Mouse (Mus musculus): ENCODE results near the gene Ccni. TPM values are rescaled to one million over a fixed set of nuclear protein-coding genes. Genes with fewer than 3 reads are reported as not detected.

Ccni gene
- polyA plus RNA-seq (2016; fragmentation: Nextera tagmentation; extraction: Ambion mirVana) = 189 and 191 TPM in 2 replicates

- H3K4me2 ChIP-seq = peak within 1 kb of the TSS; percentile 68
- ATAC-seq (ENCODE audit: low FRiP score) = peak; percentile 96
- peaks cover 4% of the 10 kb centered on the region for H3K36me3 ChIP-seq (replicated peaks)
- H3K9me3 ChIP-seq = no peaks in the 10 kb centered on the region
- peak within 1 kb of the TSS; percentile 97 for H3K9ac ChIP-seq
- peaks cover 17% of the 10 kb centered on the region for H3K4me1 ChIP-seq
- no peaks in the 10 kb centered on the region for H3K27me3 ChIP-seq
- H3K4me3 ChIP-seq (replicated peaks) = peak within 1 kb of the TSS; percentile 91
- peak within 1 kb of the TSS; percentile 97 for H3K27ac ChIP-seq
- under 1% methylated on average over 74 of the region's 79 CpGs for WGBS
These were observed at the start of gene Ccni, which contains the start of gene 2010109A12Rik for GRCm38 (mm10) chr5:93206109-93207005. TSS of gene Ccni (minus strand) at chr5:93206495. TSS of gene 2010109A12Rik (plus strand) at chr5:93206518.

GRCm38 (mm10) chr5:93255759-93256265 lies 49.5 kb upstream of the Ccni start:
- H3K27ac ChIP-seq = no peak overlapping the region
- H3K27me3 ChIP-seq = no peaks in the 10 kb centered on the region
- no peaks in the 10 kb centered on the region for H3K4me1 ChIP-seq
- no peaks in the 10 kb centered on the region for H3K9me3 ChIP-seq
- H3K9ac ChIP-seq = no peak overlapping the region
- no peak overlapping the region for H3K4me3 ChIP-seq (replicated peaks)
- no peaks in the 10 kb centered on the region for H3K36me3 ChIP-seq (replicated peaks)
- ATAC-seq (ENCODE audit: low FRiP score) = no peak
- 93% methylated on average over 5 of the region's 5 CpGs for WGBS
- H3K4me2 ChIP-seq = no peak overlapping the region

- whole genome bisulfite sequencing = 89% methylated on average over 12 of the region's 12 CpGs
These were observed 44.9 kb upstream of the Ccni start for GRCm38 (mm10) chr5:93251001-93251760.

GRCm38 (mm10) chr5:93249940-93250578 lies 43.8 kb upstream of the Ccni start:
- Histone ChIP-seq H3K4me3 (replicated peaks) (no peak overlapping the region), H3K4me1 (no peaks in the 10 kb centered on the region), H3K4me2 (no peak overlapping the region), H3K36me3 (replicated peaks) (no peaks in the 10 kb centered on the region), H3K9ac (no peak overlapping the region), H3K27ac (no peak overlapping the region), H3K27me3 (no peaks in the 10 kb centered on the region), H3K9me3 (no peaks in the 10 kb centered on the region)
- 86% methylated on average over 6 of the region's 6 CpGs for WGBS
- ATAC-seq (ENCODE audit: low FRiP score) = no peak

More at GRCm38 (mm10) chr5:93251001-93251760, 44.9 kb upstream of the Ccni start:
- ATAC-seq (ENCODE audit: low FRiP score) = no peak
- H3K27me3 ChIP-seq = no peaks in the 10 kb centered on the region
- no peak overlapping the region for H3K4me2 ChIP-seq
- H3K27ac ChIP-seq = no peak overlapping the region
- H3K4me3 ChIP-seq (replicated peaks) = no peak overlapping the region
- H3K9me3 ChIP-seq = no peaks in the 10 kb centered on the region
- no peak overlapping the region for H3K9ac ChIP-seq
- no peaks in the 10 kb centered on the region for H3K36me3 ChIP-seq (replicated peaks)
- no peaks in the 10 kb centered on the region for H3K4me1 ChIP-seq

- 82% methylated on average over 2 of the region's 2 CpGs for WGBS
- Histone ChIP-seq H3K36me3 (replicated peaks) (no peaks in the 10 kb centered on the region), H3K4me2 (no peak overlapping the region), H3K9me3 (no peaks in the 10 kb centered on the region), H3K9ac (no peak overlapping the region), H3K27me3 (no peaks in the 10 kb centered on the region), H3K4me3 (replicated peaks) (no peak overlapping the region), H3K27ac (no peak overlapping the region), H3K4me1 (no peaks in the 10 kb centered on the region)
- ATAC-seq (ENCODE audit: low FRiP score) = no peak
These were observed 39.0 kb upstream of the Ccni start for GRCm38 (mm10) chr5:93245280-93245679.

GRCm38 (mm10) chr5:93239590-93240544 lies 33.6 kb upstream of the Ccni start:
- no peak overlapping the region for H3K27ac ChIP-seq
- no peak overlapping the region for H3K4me3 ChIP-seq (replicated peaks)
- H3K27me3 ChIP-seq = no peaks in the 10 kb centered on the region
- H3K9me3 ChIP-seq = no peaks in the 10 kb centered on the region
- no peak for ATAC-seq (ENCODE audit: low FRiP score)
- H3K4me2 ChIP-seq = no peak overlapping the region
- H3K4me1 ChIP-seq = no peaks in the 10 kb centered on the region
- no peaks in the 10 kb centered on the region for H3K36me3 ChIP-seq (replicated peaks)
- no peak overlapping the region for H3K9ac ChIP-seq
- WGBS = 87% methylated on average over 8 of the region's 8 CpGs

- Histone ChIP-seq H3K27ac (no peak overlapping the region), H3K4me3 (replicated peaks) (no peak overlapping the region), H3K4me1 (no peaks in the 10 kb centered on the region), H3K27me3 (no peaks in the 10 kb centered on the region), H3K9ac (no peak overlapping the region), H3K9me3 (no peaks in the 10 kb centered on the region), H3K36me3 (replicated peaks) (no peaks in the 10 kb centered on the region), H3K4me2 (no peak overlapping the region)
- ATAC-seq (ENCODE audit: low FRiP score) = no peak
- 84% methylated on average over 4 of the region's 4 CpGs for WGBS
These were observed 30.2 kb upstream of the Ccni start for GRCm38 (mm10) chr5:93236541-93236940.

GRCm38 (mm10) chr5:93235888-93236287 lies 29.6 kb upstream of the Ccni start:
- no peak overlapping the region for H3K27ac ChIP-seq
- no peaks in the 10 kb centered on the region for H3K27me3 ChIP-seq
- no peak overlapping the region for H3K4me3 ChIP-seq (replicated peaks)
- no peaks in the 10 kb centered on the region for H3K36me3 ChIP-seq (replicated peaks)
- WGBS = 72% methylated on average over 3 of the region's 3 CpGs
- H3K9ac ChIP-seq = no peak overlapping the region
- no peaks in the 10 kb centered on the region for H3K9me3 ChIP-seq
- H3K4me2 ChIP-seq = no peak overlapping the region
- ATAC-seq (ENCODE audit: low FRiP score) = no peak; the same call in 1 of the 2 replicates
- no peaks in the 10 kb centered on the region for H3K4me1 ChIP-seq

- 87% methylated on average over 2 of the region's 2 CpGs for WGBS
- H3K9ac ChIP-seq = no peak overlapping the region
- no peak overlapping the region for H3K27ac ChIP-seq
- no peak overlapping the region for H3K4me2 ChIP-seq
- H3K27me3 ChIP-seq = no peaks in the 10 kb centered on the region
- H3K4me1 ChIP-seq = no peaks in the 10 kb centered on the region
- H3K36me3 ChIP-seq (replicated peaks) = no peaks in the 10 kb centered on the region
- H3K4me3 ChIP-seq (replicated peaks) = no peak overlapping the region
- no peaks in the 10 kb centered on the region for H3K9me3 ChIP-seq
- no peak for ATAC-seq (ENCODE audit: low FRiP score)
These were observed 28.3 kb upstream of the Ccni start for GRCm38 (mm10) chr5:93234605-93235004.

- no peak overlapping the region for H3K9ac ChIP-seq
- no peaks in the 10 kb centered on the region for H3K27me3 ChIP-seq
- no peaks in the 10 kb centered on the region for H3K36me3 ChIP-seq (replicated peaks)
- H3K4me2 ChIP-seq = no peak overlapping the region
- H3K4me1 ChIP-seq = no peaks in the 10 kb centered on the region
- no peak overlapping the region for H3K27ac ChIP-seq
- no peaks in the 10 kb centered on the region for H3K9me3 ChIP-seq
- ATAC-seq (ENCODE audit: low FRiP score) = no peak
- 57% methylated on average over 4 of the region's 4 CpGs for WGBS
- H3K4me3 ChIP-seq (replicated peaks) = no peak overlapping the region
These were observed 27.8 kb upstream of the Ccni start for GRCm38 (mm10) chr5:93234130-93234529.

- no peak overlapping the region for H3K27ac ChIP-seq
- 92% methylated on average over 2 of the region's 2 CpGs for WGBS
- H3K4me3 ChIP-seq (replicated peaks) = no peak overlapping the region
- no peaks in the 10 kb centered on the region for H3K9me3 ChIP-seq
- no peak overlapping the region for H3K4me2 ChIP-seq
- no peaks in the 10 kb centered on the region for H3K4me1 ChIP-seq
- no peak overlapping the region for H3K9ac ChIP-seq
- H3K36me3 ChIP-seq (replicated peaks) = no peaks in the 10 kb centered on the region
- no peaks in the 10 kb centered on the region for H3K27me3 ChIP-seq
- ATAC-seq (ENCODE audit: low FRiP score) = no peak
These were observed 26.5 kb upstream of the Ccni start for GRCm38 (mm10) chr5:93232838-93233237.

Data from forebrain, embryonic 12.5 days (tissue).